Mouse (Mus musculus): ENCODE data around the gene Zkscan2. TPM values are rescaled to one million over a fixed set of nuclear protein-coding genes. Genes with fewer than 3 reads are reported as not detected.

Gene Zkscan2
- 1.1 and 1.6 TPM in 2 replicates for polyA plus RNA-seq (2015; fragmentation: Nextera tagmentation; extraction: Ambion mirVana)

GRCm38 (mm10) chr7:123500239-123501219 is at the start of gene Zkscan2:
TSS of gene Zkscan2 (minus strand) at chr7:123500449.

GRCm38 (mm10) chr7:123462070-123462501 is 38.2 kb downstream of the Zkscan2 start, which contains the start of gene Aqp8:
TSS of gene Aqp8 (plus strand) at chr7:123462291.

Other genes starting within 250 kb of the Zkscan2 start
- gene Lcmt1, start 130.7 kb downstream of the Zkscan2 start, polyA plus RNA-seq (2015; fragmentation: Nextera tagmentation; extraction: Ambion mirVana) = 40.7 and 43.2 TPM in 2 replicates
- 19.9 and 25.8 TPM in 2 replicates for gene Arhgap17, start 130.5 kb downstream of the Zkscan2 start, polyA plus RNA-seq (2015; fragmentation: Nextera tagmentation; extraction: Ambion mirVana)
- 0.23 and 0.30 TPM in 2 replicates for gene Aqp8, start 38.2 kb downstream of the Zkscan2 start, polyA plus RNA-seq (2015; fragmentation: Nextera tagmentation; extraction: Ambion mirVana)

All from adrenal gland, postnatal 0 days (tissue).